Mouse (Mus musculus) layer of hippocampus, postnatal 36 days (tissue): ENCODE measurements around the gene Mpz. TPM values are rescaled to one million over a fixed set of nuclear protein-coding genes. Genes with fewer than 3 reads are reported as not detected.
"Not testable (repeated sequence)": the region's sequence is repeated elsewhere in the genome, so short reads cannot be mapped to it uniquely, and the experiment has no call there.

Experiments
- DNase-seq, 2 experiments: peaks; one replicate each; pipeline ENCODE4 v3.0.0; 2022
- total RNA-seq, 2 experiments: library from RNA; stranded (reverse); gene quantifications; 2 replicates each; pipeline ENCODE4 v1.2.3; 2021

Gene Mpz
- total RNA-seq, 2 experiments from 2014 or later: not detected

DNA sequence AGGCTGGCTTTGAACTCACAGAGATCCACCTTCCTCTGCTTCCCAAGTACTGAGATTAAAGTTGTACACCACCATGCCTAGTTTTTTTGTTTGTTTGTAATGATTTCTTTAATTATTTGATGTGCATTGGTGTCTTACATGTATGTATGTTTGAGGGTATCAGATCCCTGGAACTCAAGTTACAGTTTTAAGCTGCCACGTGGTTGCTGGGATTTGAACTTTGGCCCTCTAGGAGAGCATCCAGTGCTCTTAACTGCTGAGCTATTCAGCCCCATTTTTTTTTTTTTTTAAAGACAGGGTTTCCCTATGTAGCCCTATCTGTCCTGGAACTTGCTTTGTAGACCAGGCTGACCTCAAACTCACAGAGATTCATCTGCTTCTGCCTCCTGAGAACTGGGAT, 19.5 kb upstream of the Mpz start:
- DNase-seq: no peak

DNA sequence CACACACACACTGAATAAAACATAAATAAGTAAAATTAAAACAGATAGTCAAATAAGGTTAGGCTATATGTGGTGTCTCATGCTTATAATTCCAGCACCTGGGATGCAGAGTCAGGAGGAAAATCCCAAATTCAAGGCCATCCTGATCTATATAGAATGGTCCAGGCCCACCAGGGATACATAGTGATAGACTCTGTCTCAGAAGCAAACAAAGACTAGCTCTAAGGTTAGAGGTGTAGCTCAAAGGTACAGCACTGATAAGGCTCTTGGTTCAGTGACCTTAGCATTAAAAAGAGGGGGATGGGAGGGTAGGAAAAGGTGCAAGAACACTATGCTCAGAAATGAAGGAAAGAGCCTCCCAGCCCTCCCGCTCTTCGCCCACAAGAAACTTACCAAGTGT, 14.9 kb upstream of the Mpz start:
- DNase-seq: no peak

DNA sequence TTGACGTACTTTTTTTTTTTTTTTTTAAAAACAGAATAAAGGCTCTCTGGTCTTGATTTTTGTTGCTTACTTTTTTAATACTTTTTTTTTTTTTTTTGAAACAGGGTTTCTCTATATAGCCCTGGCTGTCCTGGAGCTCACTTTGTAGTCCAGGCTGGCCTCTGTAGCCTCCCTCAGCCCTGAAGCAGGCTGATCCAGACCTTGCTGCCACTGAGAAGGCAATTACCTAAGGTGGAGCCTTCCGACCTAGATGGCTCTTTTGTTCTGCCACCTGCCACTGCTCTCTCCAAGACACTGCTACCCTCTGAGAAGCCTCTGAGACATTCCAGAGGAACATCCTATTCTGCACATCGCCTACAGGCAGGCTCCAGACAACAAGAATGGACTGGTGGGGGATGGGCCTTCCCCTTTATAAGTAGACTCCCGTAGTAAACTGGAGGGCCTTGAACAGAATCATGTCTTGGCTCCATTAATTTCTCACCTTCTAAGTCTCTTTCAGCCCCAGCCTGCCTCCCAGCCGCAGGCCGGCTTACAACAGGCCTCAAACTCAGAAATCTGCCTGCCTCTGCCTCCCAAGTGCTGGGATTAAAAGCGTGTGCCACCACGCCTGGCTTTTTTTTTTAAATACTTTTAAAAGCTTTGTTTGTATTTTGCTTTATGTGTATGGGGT, 12.9 kb upstream of the Mpz start:
- not testable (repeated sequence) for DNase-seq

DNA sequence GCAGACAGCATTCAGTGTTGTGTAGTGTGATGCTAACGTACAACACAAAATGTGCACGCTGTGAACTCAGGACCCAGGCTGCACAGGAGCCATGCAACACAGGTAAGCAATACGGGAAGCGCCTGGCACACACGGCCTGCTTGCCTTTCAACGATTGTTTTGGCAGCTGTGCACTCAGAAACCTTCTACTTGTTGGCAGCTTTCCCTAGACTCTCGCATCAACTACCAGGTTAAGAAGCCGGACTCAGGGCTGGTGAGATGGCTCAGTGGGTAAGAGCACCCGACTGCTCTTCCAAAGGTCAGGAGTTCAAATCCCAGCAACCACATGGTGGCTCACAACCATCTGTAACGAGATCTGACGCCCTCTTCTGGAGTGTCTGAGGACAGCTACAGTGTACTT, 7.5 kb upstream of the Mpz start:
- DNase-seq: not testable (repeated sequence)

DNA sequence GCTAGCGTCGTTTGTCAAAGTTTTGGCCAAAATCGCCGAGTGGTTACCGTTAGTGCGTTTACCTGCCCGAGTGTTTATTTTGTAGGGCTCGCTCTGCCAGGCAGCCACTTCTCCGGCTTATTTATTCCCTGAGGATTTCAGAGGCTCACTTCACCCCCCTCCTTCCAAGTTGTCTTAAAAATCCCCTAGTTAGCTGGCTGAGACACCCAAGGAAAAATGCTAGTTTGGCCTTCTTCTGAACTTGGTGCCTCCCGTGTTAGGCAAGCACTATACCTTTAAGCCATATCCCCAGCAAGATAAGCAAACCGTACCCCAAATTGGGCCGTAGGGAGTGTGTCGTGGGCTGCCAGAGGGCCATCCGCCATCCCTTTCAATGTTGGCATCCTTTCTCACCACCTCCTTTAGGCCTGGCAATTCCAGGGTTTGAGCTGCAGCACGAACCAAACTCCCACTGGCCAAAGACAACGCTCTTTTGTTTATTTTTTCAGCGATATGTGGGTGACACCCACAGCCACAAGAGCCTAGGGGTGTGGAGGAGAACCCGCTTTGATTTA, 404 bp downstream of the Mpz start:
- DNase-seq: peak; percentile 11 to 22

DNA sequence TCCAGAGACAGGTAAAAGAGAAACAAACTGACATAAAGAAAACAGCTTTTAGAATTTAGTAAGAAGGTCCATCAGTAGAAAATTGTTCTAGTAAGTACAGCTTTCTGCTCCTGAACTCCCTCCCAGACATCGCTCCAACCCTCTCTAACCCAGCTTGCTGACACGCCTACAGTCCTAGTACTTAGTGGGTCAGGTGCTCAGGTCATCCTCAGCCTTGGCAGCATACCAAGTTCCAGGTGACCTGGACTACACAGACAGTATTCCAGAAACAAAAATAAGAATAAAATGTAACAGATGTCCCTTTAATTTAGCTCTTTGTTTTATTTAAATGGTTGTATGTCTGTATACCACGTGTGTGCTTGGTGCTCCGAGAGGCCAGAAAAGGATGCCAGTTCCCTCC, 1.5 kb downstream of the Mpz start:
- no peak for DNase-seq

DNA sequence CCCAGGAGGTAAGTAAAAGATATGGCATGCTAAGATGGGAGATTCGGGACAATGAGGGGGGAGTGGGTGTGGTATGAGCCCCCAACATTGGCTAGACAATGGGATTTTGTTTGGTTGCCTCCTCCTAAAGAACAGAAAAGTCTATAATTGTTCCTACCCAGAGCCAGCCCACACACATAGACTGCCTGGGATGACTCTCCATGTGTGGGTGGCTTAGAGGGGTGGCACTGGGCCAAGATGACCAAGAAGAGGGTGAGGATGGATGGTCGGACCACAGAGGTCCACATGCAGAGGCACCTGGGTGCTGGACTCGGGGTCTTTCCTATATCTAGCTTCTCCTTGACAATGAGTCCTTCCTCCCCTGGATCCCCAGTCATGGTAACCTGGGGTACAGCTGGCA, 6.1 kb downstream of the Mpz start:
- no peak for DNase-seq

DNA sequence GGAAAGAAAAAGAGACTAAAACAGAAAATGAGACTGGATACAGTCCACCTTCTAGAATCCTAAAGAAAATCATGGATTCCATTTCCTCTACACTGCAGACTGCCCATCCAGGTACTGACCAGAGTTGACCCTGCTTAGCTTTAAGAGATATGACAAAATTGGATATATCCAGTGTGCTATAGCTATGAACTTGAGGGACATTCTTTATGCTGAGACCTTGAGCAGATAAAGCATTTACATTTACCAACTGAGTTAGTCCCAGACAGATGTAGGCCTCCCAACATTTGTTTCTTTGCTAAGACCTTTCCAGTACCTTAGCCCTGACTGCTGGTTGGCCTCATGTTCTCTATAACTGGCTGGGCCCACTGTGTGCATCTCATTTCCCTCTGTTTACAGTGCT, 7.5 kb downstream of the Mpz start:
- DNase-seq: no peak

- no peak for DNase-seq
Measured at GRCm38 (mm10) chr1:171159485-171159975, 9.0 kb downstream of the Mpz start.

DNA sequence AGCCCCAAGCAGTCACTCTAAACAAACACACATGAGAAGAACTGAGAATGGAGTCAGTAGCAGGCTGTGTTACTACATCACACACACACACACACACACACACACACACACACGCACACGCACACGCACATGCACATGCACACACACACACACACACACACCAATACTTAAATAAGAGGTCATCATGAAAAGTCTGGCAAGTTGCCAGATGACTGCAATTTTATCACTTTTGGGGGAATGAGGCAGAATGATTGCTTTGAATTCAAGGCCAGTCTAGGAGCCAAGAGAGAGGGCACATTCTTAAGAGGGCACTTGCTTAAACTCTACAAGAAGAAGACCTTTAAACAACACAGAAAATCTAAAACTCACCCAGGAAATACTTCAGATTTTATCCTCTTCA, 12.0 kb downstream of the Mpz start:
- no peak for DNase-seq

GRCm38 (mm10) chr1:171164258-171164657, 13.7 kb downstream of the Mpz start:
- no peak for DNase-seq

DNA sequence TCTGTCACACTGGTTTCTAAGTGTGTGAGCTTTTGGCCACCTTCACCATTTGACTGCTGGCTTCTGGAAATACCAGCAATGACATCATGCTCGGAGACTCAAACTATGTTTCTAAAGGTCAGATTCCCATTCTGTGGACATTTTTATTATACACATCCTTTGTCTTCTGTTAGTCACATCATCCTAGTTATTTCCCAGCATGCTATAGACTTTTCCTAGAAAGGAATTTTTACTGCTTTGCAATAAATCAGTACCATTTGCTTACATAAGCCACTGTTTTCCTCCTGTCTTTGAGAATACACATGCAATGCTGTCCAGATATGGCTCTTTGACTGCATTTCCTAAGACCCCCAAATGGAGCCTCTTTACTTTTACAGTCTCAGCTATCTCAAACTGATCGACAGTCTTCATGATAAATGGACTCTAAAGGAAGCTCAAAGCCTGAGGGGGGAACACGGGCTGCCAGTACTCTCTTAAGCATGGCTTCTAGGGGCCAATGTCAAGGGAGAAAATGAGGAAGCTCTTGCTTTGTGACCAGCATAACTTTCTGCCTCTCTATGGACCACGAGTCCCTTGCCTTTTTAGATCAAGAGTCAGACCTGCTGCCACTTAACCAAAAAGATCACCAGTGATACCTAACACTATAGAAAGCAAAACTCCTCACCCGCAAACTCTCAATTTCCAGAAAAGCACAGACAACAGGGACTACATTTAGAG, 15.3 kb downstream of the Mpz start:
- DNase-seq: no peak

- DNase-seq: no peak
Measured at GRCm38 (mm10) chr1:171168906-171169305, 18.4 kb downstream of the Mpz start.

DNA sequence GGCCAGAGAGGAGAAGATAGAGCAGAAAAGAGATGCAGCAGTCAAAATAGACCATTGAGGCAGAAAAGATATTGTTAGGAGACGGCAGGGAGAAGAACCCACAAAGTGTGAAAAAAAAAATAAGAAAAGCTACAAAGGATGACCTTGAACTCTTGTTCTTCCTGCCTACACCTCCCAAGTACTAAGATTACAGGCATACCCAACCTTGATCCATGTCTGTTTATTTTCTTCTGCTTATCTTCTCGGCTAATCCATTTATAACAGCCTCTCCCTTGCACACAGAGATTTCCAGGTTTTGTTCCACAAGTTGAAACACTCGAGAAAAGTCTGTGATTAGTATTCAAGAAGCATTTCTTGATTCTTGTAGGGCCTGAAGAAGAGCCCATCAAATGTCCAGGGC, 19.4 kb downstream of the Mpz start:
- no peak for DNase-seq

GRCm38 (mm10) chr1:171171138-171171537, 20.6 kb downstream of the Mpz start:
- no peak for DNase-seq

GRCm38 (mm10) chr1:171172779-171173178, 22.3 kb downstream of the Mpz start:
- DNase-seq: no peak

GRCm38 (mm10) chr1:171179487-171180171, 29.1 kb downstream of the Mpz start:
- no peak for DNase-seq

GRCm38 (mm10) chr1:171183025-171183424, 32.5 kb downstream of the Mpz start:
- DNase-seq: no peak

- DNase-seq: no peak
Measured at GRCm38 (mm10) chr1:171183620-171184019, 33.1 kb downstream of the Mpz start.

GRCm38 (mm10) chr1:171184314-171184713, 33.8 kb downstream of the Mpz start:
- DNase-seq: no peak

- DNase-seq: no peak
Measured at GRCm38 (mm10) chr1:171185655-171186054, 35.1 kb downstream of the Mpz start.

- no peak for DNase-seq
Measured at GRCm38 (mm10) chr1:171187851-171188700, 37.6 kb downstream of the Mpz start.
